Mouse (Mus musculus) adrenal gland, postnatal 10 days (tissue): ENCODE data around the gene Rhbdl2. TPM values are rescaled to one million over a fixed set of nuclear protein-coding genes. Genes with fewer than 3 reads are reported as not detected.

ENCODE experiments used
- DNase-seq: peaks from one replicate; pipeline ENCODE4 v3.0.0; 2021; ENCODE audit warnings: mixed read lengths
- total RNA-seq, 2 experiments: library from RNA; stranded (reverse); gene quantifications; 2 replicates each; pipeline ENCODE4 v1.2.3; 2021

The Rhbdl2 gene
- total RNA-seq, 2 experiments from 2014 or later = 1.3 to 2.3 TPM

GRCm38 (mm10) chr4:123814030-123814501, 26.4 kb downstream of the Rhbdl2 start:
- no peak for DNase-seq

- peak; percentile 32 for DNase-seq
Measured at GRCm38 (mm10) chr4:123819093-123819610, 31.5 kb downstream of the Rhbdl2 start.

- no peak for DNase-seq
Measured at GRCm38 (mm10) chr4:123842126-123842525, 54.5 kb downstream of the Rhbdl2 start.

GRCm38 (mm10) chr4:123856888-123857287, 69.2 kb downstream of the Rhbdl2 start:
- no peak for DNase-seq

- DNase-seq = no peak
Measured at GRCm38 (mm10) chr4:123858090-123858489, 70.4 kb downstream of the Rhbdl2 start.

GRCm38 (mm10) chr4:123859379-123859778, 71.7 kb downstream of the Rhbdl2 start, which contains the start of gene 4933427I04Rik:
4933427I04Rik (plus strand) TSS chr4:123859679.
- DNase-seq = no peak

- no peak for DNase-seq
Measured at GRCm38 (mm10) chr4:123859803-123860202, 72.1 kb downstream of the Rhbdl2 start.

GRCm38 (mm10) chr4:123860621-123861020, 72.9 kb downstream of the Rhbdl2 start:
- no peak for DNase-seq

Other genes with a start within 250 kb of the Rhbdl2 start
- gene Macf1, start 103.5 kb upstream of the Rhbdl2 start, total RNA-seq = 100 to 1,000 TPM; 170 to 248 TPM
- gene Ndufs5, start 69.7 kb upstream of the Rhbdl2 start, total RNA-seq = 100 to 1,000 TPM; 371 to 393 TPM
- 10 to 100 TPM; 42.3 to 50.1 TPM for gene Akirin1, start 37.5 kb upstream of the Rhbdl2 start, total RNA-seq
- gene 4933427I04Rik, start 71.8 kb downstream of the Rhbdl2 start, total RNA-seq = not detected
- gene Mycbp, start 117.0 kb downstream of the Rhbdl2 start, total RNA-seq = 10 to 100 TPM; 46.0 to 50.3 TPM
- gene Rragc, start 129.6 kb downstream of the Rhbdl2 start, total RNA-seq = 10 to 100 TPM; 75.9 to 79.0 TPM
- gene 4930535I16Rik, start 130.1 kb downstream of the Rhbdl2 start, total RNA-seq = not detected